Mouse (Mus musculus) embryo, embryonic 11 days (tissue): ENCODE data around the gene Tex38.
A peak's percentile ranks its signal among the peaks of the same experiment; 100 is the strongest.

Experiments used
- DNase-seq: peaks from one replicate; pipeline ENCODE4 v3.0.0-alpha.2; 2015

Gene Tex38

DNA sequence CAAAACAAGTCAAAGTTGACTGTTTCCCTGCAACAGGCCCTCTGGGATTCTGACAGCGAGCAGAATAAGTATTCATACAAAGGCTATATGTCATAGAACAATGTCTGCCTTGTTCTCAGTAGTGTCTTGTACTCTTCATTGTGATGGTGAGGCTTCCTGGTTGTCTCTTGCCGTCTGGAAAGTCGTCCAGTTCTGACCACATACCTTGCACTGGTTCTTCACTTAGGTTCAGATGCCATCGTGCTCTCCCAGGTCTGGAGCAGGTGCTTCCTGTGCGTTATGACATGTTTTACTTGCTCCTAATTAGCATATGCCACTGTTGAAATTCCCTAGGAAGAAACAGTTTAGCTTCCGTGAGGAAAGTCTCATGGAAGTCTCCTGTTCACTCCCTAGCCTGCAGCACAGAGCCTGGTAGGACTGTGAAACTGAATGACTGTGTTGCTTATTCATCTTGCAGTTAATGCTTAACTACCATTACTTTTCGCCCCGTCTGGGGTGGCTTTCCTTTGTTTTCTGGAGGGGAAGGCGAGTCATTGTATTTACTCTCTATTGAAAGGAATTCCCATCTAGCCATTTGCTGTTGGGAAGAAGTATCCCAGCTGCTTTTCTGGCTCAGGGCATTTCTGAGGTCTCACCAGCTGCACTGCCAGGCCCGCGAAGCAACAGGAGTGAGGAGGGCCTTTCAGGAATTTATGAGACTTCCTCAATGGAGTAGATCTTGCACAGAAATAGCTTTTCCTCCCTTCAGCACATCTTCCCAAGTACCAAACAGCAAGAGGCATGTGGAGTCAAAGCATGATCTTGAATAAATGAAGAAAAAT lies 13.0 kb downstream of the Tex38 start:
- DNase-seq, result peak; percentile 6

- DNase-seq, result no peak
Observed at GRCm38 (mm10) chr4:115764581-115764980, 16.2 kb downstream of the Tex38 start.

DNA sequence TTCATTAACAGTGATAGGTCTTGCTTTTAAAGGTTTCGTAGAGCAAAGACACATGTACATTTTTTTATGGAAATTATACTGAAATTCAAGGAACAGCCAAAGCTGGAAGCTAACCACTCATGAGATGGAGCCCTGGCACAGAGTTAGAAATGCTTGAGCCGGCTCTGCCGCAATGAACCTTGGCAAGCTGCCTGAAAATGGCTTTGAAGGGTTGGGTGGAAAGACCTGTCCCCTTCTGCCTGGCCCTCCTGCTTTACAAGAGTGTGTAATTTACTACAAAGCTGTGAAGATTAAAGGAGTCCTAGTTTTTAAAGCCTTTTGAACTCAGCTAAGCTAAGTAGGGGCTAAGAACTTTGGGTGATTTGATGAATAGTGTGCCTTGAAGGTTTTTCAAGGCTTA lies 19.6 kb downstream of the Tex38 start:
- DNase-seq, result no peak

GRCm38 (mm10) chr4:115754851-115755250 lies 26.0 kb downstream of the Tex38 start:
- DNase-seq, result no peak

- DNase-seq, result no peak
Observed at GRCm38 (mm10) chr4:115754101-115754500, 26.7 kb downstream of the Tex38 start.

DNA sequence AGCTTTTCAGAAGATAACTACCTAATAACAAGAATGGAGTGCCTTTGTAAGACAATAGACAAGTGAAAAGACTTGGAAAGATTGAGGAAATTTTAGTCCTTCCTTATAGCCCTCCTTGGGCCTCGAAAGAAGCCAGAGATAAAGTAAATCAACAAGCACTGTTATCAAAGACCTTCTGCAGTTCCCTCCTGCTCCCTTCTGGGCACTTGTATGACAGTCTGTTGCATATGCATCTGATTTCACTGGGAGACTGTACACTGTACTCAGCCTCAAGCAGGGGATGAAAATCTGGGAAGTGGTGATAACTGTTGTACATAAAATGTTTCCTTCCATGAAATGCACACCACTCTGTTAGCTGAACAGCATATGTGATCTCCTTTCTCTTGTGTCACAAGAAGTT lies 31.5 kb downstream of the Tex38 start:
- DNase-seq, result no peak

DNA sequence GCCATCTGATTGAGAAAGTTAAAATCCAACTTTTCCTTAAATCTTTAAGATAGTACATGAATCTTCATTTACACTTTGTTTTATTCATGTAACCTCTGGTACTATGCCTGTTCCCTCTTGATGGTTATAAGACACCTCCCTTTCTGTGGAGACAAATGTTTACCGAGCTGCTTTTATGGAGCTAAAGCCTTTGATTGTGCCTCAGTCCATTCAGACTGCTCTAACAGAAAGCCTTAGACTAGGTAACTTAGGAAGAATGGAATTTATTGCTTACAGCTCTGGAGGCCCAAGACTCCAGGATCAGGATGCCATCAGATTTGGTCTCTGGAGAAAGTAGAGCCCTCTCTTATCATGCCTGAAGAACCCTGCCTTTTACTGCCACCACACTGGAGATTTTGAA lies 32.6 kb downstream of the Tex38 start:
- DNase-seq, result no peak

DNA sequence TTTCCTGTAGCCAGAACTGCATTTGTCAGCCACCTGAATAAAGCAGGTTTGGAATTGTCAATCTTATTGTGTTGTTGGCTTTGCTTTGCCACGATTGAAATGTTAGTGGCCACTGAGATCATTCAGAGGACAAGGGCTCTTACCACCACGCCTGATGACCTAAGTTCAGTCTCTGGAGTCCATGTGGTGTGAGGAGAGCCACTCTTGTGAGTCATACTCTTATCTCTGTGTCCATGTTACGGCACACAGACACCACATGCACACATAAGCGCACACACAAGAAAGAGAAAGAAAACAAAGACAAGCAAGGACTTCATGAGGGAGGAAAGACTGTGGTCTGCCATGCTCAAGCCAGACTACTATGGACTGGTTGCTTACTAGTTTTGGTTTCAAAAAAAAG lies 37.7 kb downstream of the Tex38 start:
- no peak for DNase-seq

GRCm38 (mm10) chr4:115742658-115743057 lies 38.2 kb downstream of the Tex38 start:
- no peak for DNase-seq

DNA sequence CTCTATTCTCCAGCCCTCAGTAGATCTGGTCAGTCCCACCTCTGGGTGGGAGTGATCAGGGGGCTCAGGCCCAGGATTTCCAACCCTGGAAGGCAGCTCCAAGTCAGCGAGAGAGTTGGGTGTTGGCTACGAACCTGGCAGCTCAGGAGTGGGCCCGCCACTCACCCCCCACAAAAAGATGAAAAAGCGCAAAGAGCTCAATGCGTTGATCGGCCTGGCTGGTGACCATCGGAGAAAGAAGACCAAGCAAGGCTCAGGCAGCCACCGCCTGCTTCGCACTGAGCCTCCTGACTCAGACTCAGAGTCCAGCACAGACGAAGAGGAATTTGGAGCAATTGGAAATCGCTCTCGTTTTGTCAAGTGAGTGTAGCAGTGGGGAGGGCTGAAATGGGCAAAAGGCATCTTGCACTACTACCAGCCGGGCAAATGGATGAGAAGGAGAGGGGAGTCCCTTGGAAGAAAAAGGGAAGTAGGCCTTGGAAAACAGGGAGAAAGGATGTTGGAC lies 42.3 kb downstream of the Tex38 start:
- DNase-seq, result no peak

- DNase-seq, result peak; percentile 100
Observed at GRCm38 (mm10) chr4:115737551-115738041, 43.2 kb downstream of the Tex38 start, which contains the start of gene Efcab14. Efcab14 (plus strand) TSS chr4:115737744.

DNA sequence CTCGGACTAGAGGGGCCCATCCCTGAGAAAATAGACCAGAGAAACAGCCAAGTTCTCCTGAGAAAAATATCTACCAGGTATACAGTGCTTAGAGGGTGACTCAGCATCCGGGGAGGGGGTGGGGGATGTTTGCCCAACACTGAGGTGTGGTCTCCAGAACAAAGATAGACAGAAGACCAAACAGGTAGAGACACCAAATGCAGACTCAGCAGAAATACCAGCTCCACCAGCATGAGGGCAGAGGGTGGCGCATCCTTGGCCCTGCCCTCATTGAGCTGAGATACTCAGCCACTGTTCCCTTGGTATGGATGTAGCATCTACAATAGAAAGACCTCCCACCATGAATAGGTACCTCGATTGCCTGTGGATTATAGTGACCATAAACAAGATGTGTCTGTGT lies 46.0 kb downstream of the Tex38 start:
- no peak for DNase-seq

- no peak for DNase-seq
Observed at GRCm38 (mm10) chr4:115733746-115734145, 47.1 kb downstream of the Tex38 start.

- DNase-seq, result no peak
Observed at GRCm38 (mm10) chr4:115732223-115732818, 48.5 kb downstream of the Tex38 start.

DNA sequence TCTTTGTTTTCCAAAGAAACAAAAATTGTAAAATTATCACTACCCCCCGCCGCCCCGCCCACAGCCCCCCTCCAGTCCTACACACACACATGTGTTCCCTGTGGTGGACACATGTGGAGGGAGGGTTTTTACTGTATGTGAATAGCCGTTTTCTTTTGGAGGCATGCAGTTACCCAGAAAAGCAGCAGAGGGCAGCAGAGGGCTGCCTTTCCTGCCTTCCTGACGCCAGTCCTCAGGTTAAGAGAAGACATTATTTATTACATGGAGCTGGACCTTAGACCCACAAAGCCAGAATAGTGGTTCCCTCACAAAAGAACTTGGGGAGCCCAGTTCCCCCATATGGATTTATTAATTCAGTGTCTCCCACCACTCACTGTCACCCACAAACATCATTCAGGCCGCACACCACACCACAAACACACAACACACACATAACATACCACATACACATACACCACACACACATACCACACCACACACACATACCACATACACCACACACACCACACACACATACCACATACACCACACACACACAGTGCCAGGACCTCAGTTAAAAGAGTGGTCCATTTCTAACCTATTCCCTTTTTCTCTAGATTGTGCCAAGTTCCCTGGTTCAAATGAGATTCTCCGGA lies 49.1 kb downstream of the Tex38 start:
- DNase-seq, result peak; percentile 69
